Mouse (Mus musculus) gastrocnemius, postnatal 10 days (tissue): ENCODE measurements around the gene Spint1. TPM values are rescaled to one million over a fixed set of nuclear protein-coding genes. Genes with fewer than 3 reads are reported as not detected.

Experiments
- DNase-seq: peaks from one replicate; pipeline ENCODE4 v3.0.0; 2021; ENCODE audit warnings: mixed read lengths
- total RNA-seq, 2 experiments: library from RNA; stranded (reverse); gene quantifications; 2 replicates each; pipeline ENCODE4 v1.2.3; 2021

The Spint1 gene
- total RNA-seq, 2 experiments from 2014 or later = 0.18 to 0.49 TPM

- no peak for DNase-seq
Observed at GRCm38 (mm10) chr2:119293776-119294390, 56.7 kb downstream of the Spint1 start.

GRCm38 (mm10) chr2:119294411-119294810 lies 57.2 kb downstream of the Spint1 start:
- no peak for DNase-seq

- DNase-seq = no peak
Observed at GRCm38 (mm10) chr2:119296756-119297155, 59.6 kb downstream of the Spint1 start.

- no peak for DNase-seq
Observed at GRCm38 (mm10) chr2:119297506-119297905, 60.3 kb downstream of the Spint1 start.

GRCm38 (mm10) chr2:119298330-119298729 lies 61.2 kb downstream of the Spint1 start:
- DNase-seq = peak; percentile 61

- no peak for DNase-seq
Observed at GRCm38 (mm10) chr2:119298839-119299238, 61.7 kb downstream of the Spint1 start.

Other genes with a start within 250 kb of the Spint1 start
- 1 to 10 TPM; 7.4 to 8.2 TPM for gene Ccdc32, start 208.0 kb upstream of the Spint1 start, total RNA-seq
- 1 to 10 TPM; 3.8 to 4.3 TPM for gene Rpusd2, start 202.6 kb upstream of the Spint1 start, total RNA-seq
- 1 to 10 TPM; 4.9 to 7.7 TPM for gene Knl1, start 190.2 kb upstream of the Spint1 start, total RNA-seq
- gene Rad51, start 124.6 kb upstream of the Spint1 start, total RNA-seq = 1 to 10 TPM; 3.7 to 4.0 TPM
- gene Rmdn3, start 80.3 kb upstream of the Spint1 start, total RNA-seq = 1 to 10 TPM; 6.8 to 8.9 TPM
- under 1 TPM in 1 of 2 experiments, not detected in 1; 0.72 TPM for gene Gchfr, start 69.6 kb upstream of the Spint1 start, total RNA-seq
- under 1 TPM in 1 of 2 experiments, not detected in 1; 0.16 TPM for gene Gm14137, start 62.9 kb upstream of the Spint1 start, total RNA-seq
- gene Zfyve19, start 28.7 kb upstream of the Spint1 start, total RNA-seq = 10 to 100 TPM; 13.6 to 21.8 TPM
- 10 to 100 TPM; 11.8 to 11.9 TPM for gene Dnajc17, start 28.6 kb upstream of the Spint1 start, total RNA-seq
- not detected for gene Ppp1r14d, start 7.5 kb upstream of the Spint1 start, total RNA-seq
- gene Rhov, start 33.9 kb downstream of the Spint1 start, total RNA-seq = not detected
- 1 to 10 TPM; 9.7 to 9.9 TPM for gene Vps18, start 51.4 kb downstream of the Spint1 start, total RNA-seq
- 10 to 100 TPM; 12.6 to 12.9 TPM for gene Dll4, start 88.4 kb downstream of the Spint1 start, total RNA-seq
- gene Chac1, start 113.9 kb downstream of the Spint1 start, total RNA-seq = 10 to 100 TPM in 1 of 2 experiments, 1 to 10 TPM in 1; 7.0 to 18.8 TPM
- 10 to 100 TPM; 12.6 to 16.5 TPM for gene Ino80, start 240.3 kb downstream of the Spint1 start, total RNA-seq